Mouse (Mus musculus): ENCODE measurements at regions not wholly inside any gene's neighbourhood (a gene's known extent, or its start where the extent isn't known, plus 50 kb on each side); places are given as distances from the start of the nearest gene placed in this dataset.

DNA sequence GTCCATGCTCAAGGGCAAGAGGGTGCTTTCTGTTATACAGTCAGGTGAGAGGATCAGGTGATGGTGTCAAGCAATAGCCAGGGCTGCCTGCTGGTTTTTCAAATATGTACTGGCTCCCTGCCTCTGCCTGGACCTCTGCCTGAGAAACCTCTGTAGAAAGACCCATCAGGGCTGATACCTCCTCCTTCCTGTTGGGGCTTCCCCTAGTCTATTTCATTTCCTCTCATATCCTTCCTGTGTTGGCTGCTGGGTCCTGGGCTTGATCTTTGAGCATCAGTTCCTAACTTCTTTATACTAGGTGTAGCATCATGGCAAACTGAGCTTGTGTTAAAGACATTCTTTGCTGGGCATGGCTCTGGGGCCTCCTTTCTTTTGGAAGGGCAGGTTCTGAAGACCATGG lies 89.5 kb downstream of the Tmem38b start:
- peak; percentile 67 for DNase-seq (ENCODE audit: low read depth)

DNA sequence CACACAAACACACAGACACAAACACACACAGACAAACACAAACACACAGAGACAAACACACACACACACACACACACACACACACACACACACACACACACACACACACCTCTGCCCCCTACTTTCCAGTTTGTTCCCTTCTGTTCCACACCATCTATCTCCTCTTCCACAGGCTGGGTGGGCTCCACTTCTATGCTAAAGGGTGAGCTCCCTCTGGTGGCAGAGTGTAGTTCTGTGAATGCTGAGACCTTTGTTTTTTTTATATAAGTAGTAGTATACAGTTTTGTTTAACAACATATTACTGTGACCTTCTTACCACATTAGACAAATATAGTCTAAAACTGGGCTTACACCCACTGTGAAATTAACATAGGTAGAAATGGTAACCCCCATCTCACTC lies 93.3 kb downstream of the Tmem38b start:
- peak; percentile 68 for DNase-seq (ENCODE audit: low read depth)

DNA sequence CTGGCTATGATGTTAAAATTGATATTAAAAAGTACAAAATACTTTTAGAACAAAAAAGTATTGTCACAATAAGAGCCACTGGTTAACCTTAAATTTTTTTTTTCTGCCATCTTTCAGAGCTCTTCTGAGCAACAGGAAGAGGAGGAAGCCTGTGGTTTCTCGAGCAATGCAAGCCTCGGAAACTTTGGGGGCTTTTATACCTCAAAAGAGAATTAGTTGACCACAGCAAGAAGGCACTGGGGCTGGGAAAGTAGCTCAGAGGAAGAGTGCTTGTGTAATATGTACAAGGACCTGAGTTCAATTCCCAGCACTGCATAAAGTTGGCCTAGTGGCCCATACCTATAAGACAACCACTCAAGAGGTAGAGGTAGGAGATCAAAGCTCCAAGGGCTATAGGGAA lies 94.7 kb downstream of the Tmem38b start:
- peak; percentile 38 for DNase-seq (ENCODE audit: low read depth)

DNA sequence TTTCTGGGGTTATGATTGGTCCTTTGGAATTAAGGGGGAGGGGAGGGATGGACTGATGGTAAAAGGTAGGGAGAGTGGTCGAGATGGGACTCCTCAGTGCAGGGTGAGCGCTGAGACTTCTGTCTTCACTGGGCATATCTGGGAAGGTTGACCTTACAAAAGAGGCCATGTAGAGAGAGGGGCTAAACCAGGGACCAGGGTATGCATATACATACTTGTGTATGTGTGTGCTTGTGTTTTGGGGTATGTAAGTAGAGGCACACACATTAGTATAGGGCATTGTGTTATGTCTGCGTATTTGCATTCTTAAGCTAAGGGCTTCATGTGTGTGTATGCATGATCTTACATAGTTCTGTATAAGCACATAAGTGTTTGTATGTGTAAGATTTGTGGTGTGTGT lies 105.2 kb downstream of the Tmem38b start:
- no peak for DNase-seq (ENCODE audit: low read depth)

DNA sequence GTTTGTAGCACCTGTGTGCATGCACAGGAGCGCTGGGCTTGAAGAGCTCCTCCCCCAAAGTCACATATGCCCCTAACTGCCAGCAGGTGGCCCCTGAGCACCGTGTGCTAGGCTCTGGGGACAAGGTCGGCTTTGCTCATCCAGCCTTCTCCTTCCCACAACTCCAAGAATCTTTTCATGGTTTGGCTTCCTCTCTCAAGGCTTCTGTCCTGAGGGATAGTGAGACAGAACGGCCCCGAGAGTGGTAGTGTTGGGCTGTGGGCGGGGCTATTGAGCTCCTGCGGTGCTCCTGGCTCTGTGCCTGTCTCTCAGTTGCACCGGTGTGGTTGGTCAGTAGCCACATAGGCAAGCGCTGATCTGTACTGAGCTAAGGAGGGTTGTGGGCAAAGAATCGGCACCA lies 105.7 kb downstream of the Tmem38b start:
- peak; percentile 46 for DNase-seq (ENCODE audit: low read depth)

DNA sequence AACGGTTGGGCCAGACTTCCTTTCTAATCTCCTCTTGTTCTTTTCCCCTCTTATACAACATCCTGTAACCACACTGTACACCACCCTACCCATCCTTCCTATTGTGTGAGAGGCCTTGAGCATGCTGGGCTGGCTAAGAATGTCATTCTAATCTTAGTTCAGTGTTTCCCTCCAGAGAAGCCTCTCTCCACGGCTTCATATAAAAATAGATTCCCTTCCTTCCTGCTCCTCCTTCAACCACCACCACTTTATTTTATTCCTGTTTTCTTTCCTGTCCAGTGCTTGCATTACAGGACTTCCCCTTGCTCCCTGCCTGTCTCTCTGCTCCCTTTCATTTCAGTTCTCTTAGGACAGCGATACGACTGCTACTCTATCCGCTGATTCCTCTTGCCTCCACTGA lies 109.5 kb downstream of the Tmem38b start:
- DNase-seq (ENCODE audit: low read depth) = no peak

DNA sequence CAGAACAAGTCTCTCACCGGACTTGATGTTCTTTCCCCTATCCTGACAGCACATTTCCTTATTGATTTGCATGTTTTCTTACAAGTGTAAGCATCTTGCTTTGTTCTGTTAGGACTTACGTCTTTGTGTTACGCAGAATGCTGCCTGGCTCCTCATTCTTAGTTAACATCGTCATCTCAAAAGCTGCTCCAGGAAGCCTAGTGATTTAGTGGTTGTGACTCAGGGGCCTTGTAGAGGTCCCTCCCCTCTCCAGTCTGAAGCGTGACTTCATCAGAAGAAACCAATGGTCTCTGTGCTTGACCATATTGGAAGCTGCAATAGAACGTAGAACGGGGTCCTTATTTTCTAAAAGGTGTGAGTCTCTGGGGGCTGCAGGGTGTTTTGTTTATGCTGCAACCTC lies 122.9 kb downstream of the Tmem38b start:
- DNase-seq (ENCODE audit: low read depth) = no peak

DNA sequence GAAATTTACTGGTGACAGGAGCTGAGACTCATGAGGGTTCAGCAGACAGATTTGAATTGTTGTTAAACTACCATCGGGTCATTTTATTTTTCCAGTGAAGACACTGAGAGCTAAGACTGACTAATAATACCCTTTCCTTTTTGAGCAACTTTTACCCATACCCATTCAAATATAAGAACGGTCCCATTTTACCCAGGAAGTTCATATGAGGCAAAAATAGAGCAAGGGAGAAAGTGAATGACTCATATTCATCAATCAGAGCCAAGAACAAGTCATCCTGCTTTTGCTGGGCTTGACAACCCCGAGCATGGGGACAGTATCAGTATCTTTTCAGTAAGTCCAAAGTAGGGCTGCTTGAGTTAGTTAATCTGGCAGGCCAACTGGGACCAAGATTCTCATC lies 123.3 kb downstream of the Tmem38b start:
- no peak for DNase-seq (ENCODE audit: low read depth)

DNA sequence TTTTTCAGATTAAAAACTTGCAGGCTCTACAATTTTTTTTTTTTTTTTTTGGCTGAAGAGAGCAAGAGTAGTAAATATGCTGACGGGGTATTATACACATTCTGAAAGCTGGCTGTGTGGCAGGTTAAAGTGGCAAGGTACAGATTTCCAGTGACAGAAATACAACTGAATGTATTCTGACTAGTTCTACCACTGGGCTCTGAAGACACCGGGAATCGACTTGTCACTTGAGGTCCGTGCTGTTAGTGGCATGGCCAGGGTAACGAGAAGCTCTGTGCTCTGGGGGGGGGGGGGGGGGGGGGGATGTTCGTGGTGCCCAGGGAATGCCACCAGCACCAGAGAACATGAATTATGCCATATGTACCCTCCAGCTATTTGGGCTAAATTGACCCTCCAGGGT lies 124.7 kb downstream of the Tmem38b start:
- no peak for DNase-seq (ENCODE audit: low read depth)

DNA sequence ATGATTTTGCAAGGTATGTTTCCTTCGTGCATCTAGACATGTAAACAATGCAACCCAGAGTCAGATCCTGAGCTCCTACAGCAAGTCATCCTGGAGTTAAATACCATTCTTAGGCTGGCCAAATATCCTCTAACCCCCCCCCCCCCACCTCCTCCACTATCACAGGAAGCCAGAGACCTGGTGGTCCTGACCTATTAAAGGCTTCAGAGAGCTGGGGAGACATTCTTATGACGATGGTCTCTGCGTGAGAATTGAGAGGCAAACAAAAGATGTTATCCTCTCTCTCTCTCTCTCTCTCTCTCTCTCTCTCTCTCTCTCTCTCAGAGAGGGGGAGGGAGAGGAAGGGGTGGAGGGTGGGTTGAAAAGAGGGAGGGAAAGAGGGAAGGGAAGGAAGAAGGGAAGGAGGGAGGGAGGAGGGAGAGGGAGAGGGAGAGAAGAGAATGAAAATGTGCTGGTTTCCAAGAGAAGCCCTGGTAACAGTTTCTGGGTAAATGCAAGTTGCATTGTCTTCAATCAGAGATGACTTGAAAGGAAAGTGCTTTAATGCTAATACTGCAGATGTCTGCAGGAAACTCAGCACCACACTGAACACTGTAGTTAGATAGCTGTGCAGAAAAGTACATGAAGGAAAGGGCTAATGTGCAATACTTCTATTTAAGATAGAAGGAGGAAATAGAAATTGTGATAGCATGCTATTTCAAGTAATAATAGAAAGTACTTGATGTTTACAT lies 125.3 kb downstream of the Tmem38b start:
- DNase-seq (ENCODE audit: low read depth) = no peak

DNA sequence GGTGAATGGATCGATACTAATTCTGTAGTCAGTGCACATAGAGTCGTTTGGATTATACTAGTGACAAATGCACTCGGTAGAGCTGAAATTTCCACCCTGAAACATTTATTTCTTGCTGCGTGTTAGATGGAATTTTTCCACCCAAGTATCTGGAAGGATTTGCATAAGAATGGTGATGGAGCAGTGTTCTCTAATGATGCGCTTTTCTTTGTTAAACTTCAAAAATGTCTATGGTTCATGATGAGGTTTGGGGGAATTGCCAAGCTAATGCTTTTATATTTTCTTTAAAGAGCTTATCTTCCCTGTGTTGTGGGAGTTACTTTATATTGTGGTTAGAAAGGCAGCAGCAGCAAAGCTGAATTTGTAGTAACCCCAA lies 125.9 kb downstream of the Tmem38b start:
- no peak for DNase-seq (ENCODE audit: low read depth)

DNA sequence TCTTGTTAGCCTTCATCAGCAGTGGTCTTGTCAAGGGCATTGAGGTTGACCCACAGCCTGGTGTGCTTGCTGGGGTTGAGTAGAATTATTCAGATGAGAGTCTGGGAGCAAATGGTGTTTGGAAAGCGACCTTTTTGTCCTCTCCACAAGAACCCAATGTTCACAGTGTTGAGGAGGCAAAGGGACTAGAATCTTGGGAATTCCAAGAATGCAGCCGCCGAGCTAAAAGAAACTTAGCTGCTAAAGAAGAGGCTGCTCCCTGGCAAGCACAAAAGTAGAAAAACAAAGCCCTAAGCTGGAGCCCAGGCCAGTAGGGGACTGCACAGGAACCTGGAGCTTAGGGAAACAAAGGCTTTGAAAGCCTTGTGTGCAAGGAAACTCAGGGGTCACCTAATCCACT lies 126.4 kb downstream of the Tmem38b start:
- DNase-seq (ENCODE audit: low read depth) = no peak

DNA sequence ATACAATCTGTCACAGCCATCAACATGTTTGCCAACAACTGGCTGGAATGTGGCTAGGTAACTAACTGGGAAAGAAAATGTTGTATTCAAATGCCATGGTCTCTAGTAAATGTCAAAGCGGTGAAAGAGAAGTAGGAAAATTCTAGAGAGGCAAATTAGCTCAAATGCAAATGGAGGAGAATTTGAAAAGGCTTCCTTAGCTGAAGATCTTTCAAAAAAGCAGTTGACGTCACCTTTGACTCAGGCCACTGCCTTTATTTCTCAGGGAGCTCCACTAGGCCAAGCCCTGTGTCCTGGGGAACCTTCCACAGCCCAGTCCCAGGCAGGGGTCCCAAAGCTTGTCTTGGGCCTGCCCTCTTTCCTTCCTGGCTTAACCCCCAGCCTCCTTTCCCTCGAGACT lies 136.6 kb downstream of the Tmem38b start:
- no peak for DNase-seq (ENCODE audit: low read depth)

DNA sequence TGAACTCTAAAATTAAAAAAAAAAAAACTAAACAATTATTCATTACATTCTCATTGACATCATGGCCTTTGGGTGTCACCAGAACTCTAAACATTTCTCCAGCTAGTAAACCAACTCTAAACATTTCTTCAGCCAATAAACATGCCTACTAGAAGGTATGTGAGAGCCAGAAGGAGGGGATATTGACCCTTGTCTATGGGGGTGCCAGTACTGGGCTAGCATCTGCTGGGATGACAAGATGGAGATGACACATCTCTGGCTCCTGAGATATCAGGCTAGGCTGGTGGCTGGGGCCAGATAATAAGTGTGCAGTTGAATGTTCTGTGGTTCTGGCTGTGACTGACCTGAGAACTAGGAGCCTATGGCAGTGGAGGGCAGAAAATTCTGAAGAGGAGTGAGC lies 144.6 kb downstream of the Tmem38b start:
- no peak for DNase-seq (ENCODE audit: low read depth)

DNA sequence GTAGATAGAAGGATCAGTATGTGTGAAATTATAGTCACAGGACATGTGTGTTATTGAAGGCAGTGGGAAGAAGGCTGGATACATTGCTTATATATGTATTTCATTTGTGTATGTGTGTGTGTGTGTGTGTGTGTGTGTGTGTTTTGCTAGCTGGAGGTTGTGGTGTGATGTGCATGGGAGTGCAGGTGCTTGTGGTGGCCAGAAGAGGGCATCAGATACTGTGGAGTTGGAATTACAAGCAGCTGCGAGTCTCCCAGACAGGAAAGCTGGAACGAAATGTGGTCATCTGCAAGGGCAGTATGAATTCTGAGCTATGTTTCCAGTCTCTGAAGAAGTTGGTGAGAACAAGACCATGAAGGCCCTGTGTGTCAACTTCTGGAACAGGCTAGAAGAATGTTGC lies 145.1 kb downstream of the Tmem38b start:
- no peak for DNase-seq (ENCODE audit: low read depth)

DNA sequence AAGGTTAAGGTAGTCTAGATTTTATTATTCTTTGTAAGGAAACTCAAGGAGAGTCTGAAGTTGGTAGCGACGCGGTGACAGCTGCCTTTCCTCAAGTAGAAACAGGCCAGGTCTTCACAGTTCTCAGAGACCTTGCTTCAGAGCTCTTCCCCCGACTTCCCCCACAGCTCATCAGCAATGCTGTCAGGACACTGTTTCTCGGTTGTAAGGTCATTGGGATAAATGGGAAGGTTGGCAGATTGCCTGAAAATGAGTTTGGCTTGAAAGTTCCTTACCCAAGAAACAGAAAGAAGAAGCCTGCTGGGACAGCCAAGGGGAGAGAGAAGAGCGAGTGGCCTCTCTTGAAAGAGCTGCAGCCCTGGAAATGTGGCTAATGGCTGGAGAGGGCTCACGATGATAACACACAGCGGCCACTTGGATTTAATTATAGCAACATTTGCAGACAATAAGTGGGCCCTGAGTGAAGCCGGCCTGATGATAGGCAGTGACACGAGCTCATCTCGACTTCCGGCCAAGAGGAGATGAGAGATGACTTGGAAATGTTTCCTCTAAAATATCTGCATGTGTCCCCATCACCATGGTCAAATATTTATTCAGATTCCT lies 150.3 kb downstream of the Tmem38b start:
- DNase-seq (ENCODE audit: low read depth) = no peak

DNA sequence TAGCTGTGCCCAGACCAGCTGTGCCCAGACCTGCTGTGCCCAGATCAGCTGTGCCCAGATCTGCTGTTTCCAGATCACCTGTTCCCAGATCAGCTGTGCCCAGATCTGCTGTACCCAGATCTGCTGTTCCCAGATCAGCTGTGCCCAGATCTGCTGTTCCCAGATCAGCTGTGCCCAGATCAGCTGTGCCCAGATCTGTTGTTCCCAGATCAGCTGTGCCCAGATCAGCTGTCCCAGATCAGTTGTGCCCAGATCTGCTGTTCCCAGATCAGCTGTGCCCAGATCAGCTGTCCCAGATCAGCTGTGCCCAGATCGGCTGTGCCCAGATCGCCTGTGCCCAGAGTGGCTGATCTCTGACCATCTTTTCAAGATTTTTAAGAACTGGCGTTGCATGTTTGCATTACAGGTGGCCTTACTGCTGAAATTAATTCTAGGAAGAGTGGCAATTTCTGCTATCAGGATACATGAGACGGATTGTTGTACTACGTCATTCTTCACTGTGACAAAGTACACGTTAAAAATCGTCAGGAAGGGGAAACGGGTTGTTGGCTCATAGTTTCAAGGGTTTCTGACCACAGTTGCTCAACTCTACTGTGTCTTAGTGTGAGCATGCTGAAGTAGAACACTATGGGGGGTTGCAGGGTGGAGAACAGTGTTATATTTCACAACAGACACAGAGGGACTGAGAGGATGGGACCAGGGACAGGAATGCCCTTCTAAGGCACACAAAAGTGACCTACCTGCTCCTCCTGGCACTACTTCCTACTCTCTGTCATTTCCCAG lies 160.9 kb downstream of the Tmem38b start:
- no peak for DNase-seq (ENCODE audit: low read depth)

DNA sequence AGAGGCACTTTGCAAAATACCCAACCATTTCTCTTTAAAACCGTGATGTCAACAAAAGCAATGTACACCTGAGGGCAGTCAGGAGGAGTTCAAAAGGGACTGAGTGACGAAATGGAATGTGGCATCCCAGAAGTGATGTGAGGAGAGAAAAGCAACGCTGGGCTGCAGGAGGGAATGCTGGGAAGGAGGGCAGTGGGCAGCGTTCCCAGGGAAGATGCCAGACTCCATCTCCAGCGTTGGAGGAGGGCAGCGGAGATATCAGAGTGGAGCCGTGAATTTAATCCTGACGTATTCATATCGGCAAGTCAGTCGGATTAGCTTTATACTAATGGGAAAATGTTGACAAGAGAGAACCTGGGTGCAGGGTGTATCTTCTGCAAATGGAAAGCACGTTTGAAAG lies 161.7 kb downstream of the Tmem38b start:
- no peak for DNase-seq (ENCODE audit: low read depth)

DNA sequence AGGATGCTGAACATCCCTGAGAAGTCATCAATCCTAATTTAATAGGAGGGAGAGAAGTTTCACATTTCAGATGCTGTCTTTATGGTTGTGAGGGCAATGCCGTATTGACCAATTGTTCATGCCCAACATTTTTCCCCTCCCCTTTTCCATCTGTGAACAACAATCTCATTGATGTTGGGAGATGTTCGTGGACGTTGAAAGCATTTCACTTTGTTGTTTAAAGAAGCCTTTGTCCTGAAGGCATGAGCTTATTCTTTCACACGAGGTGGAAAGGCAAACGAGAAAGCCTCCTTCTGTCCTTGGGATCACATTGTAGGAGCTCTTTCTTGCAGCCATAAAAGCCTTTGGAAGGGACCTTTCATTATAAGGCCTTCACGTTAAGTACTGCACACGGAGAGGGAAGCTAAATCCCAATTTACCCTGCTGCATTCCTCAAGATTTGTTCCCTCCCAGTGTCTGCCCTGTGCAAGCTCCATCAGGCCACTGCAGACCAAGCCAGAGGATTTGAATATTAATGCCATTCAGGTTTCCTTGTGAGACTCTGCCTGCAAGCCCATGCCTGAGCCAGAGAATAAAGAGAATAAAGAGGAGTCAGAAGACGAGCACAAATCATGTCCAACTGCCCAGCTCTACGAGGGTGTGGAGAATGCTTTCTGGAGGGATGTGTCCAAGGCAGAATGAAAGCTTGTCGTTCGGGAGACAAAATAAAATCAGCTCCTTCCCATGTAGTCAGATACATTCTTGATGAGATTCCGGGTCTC lies 195.4 kb downstream of the Tmem38b start:
- no peak for DNase-seq (ENCODE audit: low read depth)

DNA sequence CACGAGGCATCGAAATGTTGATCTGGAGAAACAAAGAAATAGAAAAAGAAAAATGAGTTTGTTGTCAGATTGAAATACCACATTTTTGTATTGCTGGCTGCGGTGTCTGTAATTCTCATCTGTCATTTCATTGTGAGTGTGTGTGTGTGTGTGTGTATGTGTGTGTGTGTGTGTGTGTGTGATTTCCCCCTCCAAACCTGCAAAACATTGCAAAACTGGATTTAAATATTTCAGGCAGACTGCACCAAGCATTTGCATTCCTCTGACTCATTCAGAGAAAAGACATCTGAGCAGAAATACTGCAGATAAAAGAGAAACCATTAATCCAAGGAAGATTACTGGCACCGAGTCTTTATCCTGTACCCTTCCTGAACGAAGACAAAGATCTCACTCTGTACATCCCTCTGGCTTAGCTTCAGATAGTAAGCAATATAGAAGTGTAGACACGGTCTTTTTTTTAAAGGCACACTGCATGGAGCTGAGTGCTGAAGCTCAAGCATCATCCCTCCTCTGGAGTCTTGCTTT lies 196.1 kb downstream of the Tmem38b start:
- no peak for DNase-seq (ENCODE audit: low read depth)

DNA sequence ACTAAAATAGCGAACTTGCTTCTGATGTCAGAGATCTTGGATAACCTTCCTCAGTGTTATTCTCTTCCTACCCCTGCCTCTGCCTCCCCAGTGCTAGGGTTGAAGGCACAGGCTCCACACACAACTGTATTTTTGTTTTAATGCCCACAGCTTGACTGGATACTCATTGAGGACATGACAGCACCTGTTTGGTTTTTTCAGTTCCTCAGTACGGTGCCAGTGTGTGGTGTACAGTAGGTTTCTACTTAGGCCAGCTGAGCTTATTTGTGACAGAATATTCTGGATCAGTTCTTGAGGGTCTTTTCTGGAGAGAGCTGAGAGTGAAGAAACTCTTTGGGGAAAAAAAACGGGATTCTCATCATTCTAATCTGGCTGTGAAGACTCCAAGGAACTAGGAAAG lies 201.1 kb downstream of the Tmem38b start:
- no peak for DNase-seq (ENCODE audit: low read depth)

DNA sequence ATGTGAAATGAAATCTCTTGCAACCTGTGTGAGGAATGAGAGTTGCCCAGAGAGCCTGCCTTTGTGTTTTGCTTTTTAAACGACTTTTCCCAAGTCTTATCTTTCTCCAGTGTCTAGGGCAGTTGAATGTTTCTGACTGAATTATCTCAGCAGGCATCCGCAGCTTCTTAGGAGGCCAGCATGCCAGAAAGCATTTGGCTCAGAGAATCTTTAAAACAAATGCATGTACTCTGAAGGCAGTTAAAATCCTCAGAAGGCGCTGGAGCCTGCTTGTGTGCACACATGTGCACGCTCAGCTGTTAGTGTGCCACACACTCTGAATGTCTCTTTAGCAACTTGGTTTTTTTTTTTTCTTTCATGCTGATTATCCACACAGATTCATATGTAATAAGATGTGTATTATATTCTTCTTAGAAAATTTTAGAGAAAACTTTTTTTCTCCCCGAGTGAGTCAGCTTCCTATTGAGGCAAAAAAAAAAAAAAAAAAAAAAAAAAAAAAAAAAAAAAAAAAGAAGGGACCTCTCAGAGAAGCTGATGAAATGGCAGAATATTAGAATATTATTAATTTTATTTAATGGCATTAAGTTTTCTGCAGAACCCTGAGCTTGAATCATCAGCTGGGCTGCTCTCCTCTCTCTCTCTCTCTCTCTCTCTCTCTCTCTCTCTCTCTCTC lies 201.9 kb downstream of the Tmem38b start:
- DNase-seq (ENCODE audit: low read depth) = no peak

All from naive thymus-derived CD4-positive, alpha-beta T cell, adult 2 months (primary cell).